Mouse (Mus musculus) limb, embryonic 14.5 days (tissue): ENCODE results near the gene Lrig1. TPM values are rescaled to one million over a fixed set of nuclear protein-coding genes. Genes with fewer than 3 reads are reported as not detected.

Experiments used
- ATAC-seq: fragments of 200-750 bp; cut with Nextera tagmentation; 2 replicates; pipeline ENCODE4 v1.8.0; 2017; ENCODE audit warnings: low read depth, moderate number of reproducible peaks, moderate TSS enrichment; ENCODE audit not compliant: low FRiP score
- DNase-seq: peaks from one replicate; pipeline ENCODE4 v3.0.0-alpha.2; 2015; ENCODE audit warnings: low spot score
- H3K27ac ChIP-seq: fragments of 300-500 bp; sonication (generic); replicated peaks from 2 replicates; pipeline ENCODE4 v1.5.1; 2014; ENCODE audit warnings: low read depth, mild to moderate bottlenecking, low read length, moderate library complexity, mixed read lengths
- H3K27me3 ChIP-seq: fragments of 300-500 bp; sonication (generic); 2 replicates; pipeline ENCODE4 v1.6.1; 2014; ENCODE audit warnings: low read length, mixed read lengths; ENCODE audit not compliant: control insufficient read depth, insufficient read depth
- H3K36me3 ChIP-seq: fragments of 300-500 bp; sonication (generic); 2 replicates; pipeline ENCODE4 v1.6.1; 2014; ENCODE audit warnings: mild to moderate bottlenecking, low read length, moderate library complexity, mixed read lengths; ENCODE audit not compliant: control insufficient read depth, insufficient read depth
- H3K4me1 ChIP-seq: fragments of 300-500 bp; sonication (generic); 2 replicates; pipeline ENCODE4 v1.6.1; 2014; ENCODE audit warnings: antibody characterized with exemption, low read length, mixed read lengths; ENCODE audit not compliant: control insufficient read depth, insufficient read depth
- H3K4me2 ChIP-seq: fragments of 300-500 bp; sonication (generic); replicated peaks from 2 replicates; pipeline ENCODE4 v1.6.1; 2014; ENCODE audit warnings: low read depth, mild to moderate bottlenecking, low read length, moderate library complexity; ENCODE audit not compliant: severe bottlenecking
- H3K4me3 ChIP-seq: fragments of 300-500 bp; sonication (generic); replicated peaks from 2 replicates; pipeline ENCODE4 v1.5.1; 2014; ENCODE audit warnings: low read length
- H3K9ac ChIP-seq: fragments of 300-500 bp; sonication (generic); 2 replicates; pipeline ENCODE4 v1.6.1; 2014; ENCODE audit warnings: mild to moderate bottlenecking, low read depth, low read length, moderate library complexity; ENCODE audit not compliant: severe bottlenecking
- H3K9me3 ChIP-seq: fragments of 300-500 bp; sonication (generic); 2 replicates; pipeline ENCODE4 v1.6.1; 2016; ENCODE audit warnings: low read length; ENCODE audit not compliant: control insufficient read depth
- POLR2A ChIP-seq: fragments of 200-500 bp; IDR thresholded peaks from 2 replicates; pipeline ENCODE4 v1.8.0; 2012; ENCODE audit warnings: inconsistent platforms, mild to moderate bottlenecking, moderate library complexity, borderline replicate concordance; ENCODE audit not compliant: insufficient read depth, insufficient read length; ENCODE audit errors: extremely low read depth
- WGBS: fragments of 180-500 bp; shearing (Covaris S2); extraction: QIAGEN DNeasy Blood & Tissue Kit; methylation state at CpG from one replicate; pipeline ENCODE4 v1.1.7; 2014; 5-methylcytosine and 5-hydroxymethylcytosine counted together
- polyA plus RNA-seq, 2 experiments: library from polyadenylated mRNA; depleted of rRNA in 1 of 2; stranded (reverse) in 1 of 2; unstranded in 1 of 2; fragments of >200 nt; fragmentation: Nextera tagmentation in 1 of 2; extraction: Ambion mirVana in 1 of 2; gene quantifications; 2 replicates each; pipeline versions ENCODE4 v1.2.1 to v1.2.3; 2012 to 2014

Lrig1 gene
- polyA plus RNA-seq, 2 experiments, result 35.1 to 49.4 TPM

- H3K4me2 ChIP-seq, result no peak overlapping the region
- no peak for ATAC-seq
- WGBS, result 66% methylated on average over 7 of the region's 7 CpGs
These were observed 68.7 kb downstream of the Lrig1 start for GRCm38 (mm10) chr6:94631051-94631778.

GRCm38 (mm10) chr6:94628787-94629186 lies 71.2 kb downstream of the Lrig1 start:
- no peaks in the 10 kb centered on the region for H3K27me3 ChIP-seq
- peaks cover 30% of the 10 kb centered on the region for H3K36me3 ChIP-seq
- DNase-seq (no peak), ATAC-seq (no peak)
- TF ChIP-seq POLR2A, result no peak
- H3K4me1 ChIP-seq, result peaks cover 45% of the 10 kb centered on the region
- no peak overlapping the region for H3K4me2 ChIP-seq
- no peaks in the 10 kb centered on the region for H3K9me3 ChIP-seq
- H3K4me3 ChIP-seq, result no peak overlapping the region
- no peak overlapping the region for H3K27ac ChIP-seq
- 62% methylated on average over 6 of the region's 6 CpGs for WGBS
- H3K9ac ChIP-seq, result no peak overlapping the region

More at GRCm38 (mm10) chr6:94631051-94631778, 68.7 kb downstream of the Lrig1 start:
- DNase-seq, result no peak
- no peaks in the 10 kb centered on the region for H3K27me3 ChIP-seq
- TF ChIP-seq POLR2A, result no peak
- no peak overlapping the region for H3K27ac ChIP-seq
- no peak overlapping the region for H3K4me3 ChIP-seq
- H3K9ac ChIP-seq, result no peak overlapping the region
- H3K4me1 ChIP-seq, result peaks cover 41% of the 10 kb centered on the region
- H3K9me3 ChIP-seq, result no peaks in the 10 kb centered on the region
- H3K36me3 ChIP-seq, result peaks cover 8% of the 10 kb centered on the region

- Histone ChIP-seq H3K4me1 (peaks cover 43% of the 10 kb centered on the region), H3K27me3 (no peaks in the 10 kb centered on the region), H3K9ac (no peak overlapping the region), H3K27ac (no peak overlapping the region), H3K4me2 (no peak overlapping the region), H3K4me3 (no peak overlapping the region), H3K9me3 (no peaks in the 10 kb centered on the region), H3K36me3 (peaks cover 37% of the 10 kb centered on the region)
- TF ChIP-seq POLR2A, result no peak
- WGBS, result 11% methylated on average over 15 of the region's 15 CpGs
- DNase-seq (peak; percentile 31), ATAC-seq (peak; percentile 56)
These were observed 72.0 kb downstream of the Lrig1 start for GRCm38 (mm10) chr6:94627714-94628595.

GRCm38 (mm10) chr6:94626807-94627206 lies 73.2 kb downstream of the Lrig1 start:
- peaks cover 38% of the 10 kb centered on the region for H3K4me1 ChIP-seq

GRCm38 (mm10) chr6:94625896-94626295 lies 74.1 kb downstream of the Lrig1 start:
- no peak for TF ChIP-seq POLR2A
- Histone ChIP-seq H3K4me1 (peaks cover 35% of the 10 kb centered on the region), H3K4me3 (no peak overlapping the region), H3K9ac (no peak overlapping the region), H3K36me3 (peaks cover 57% of the 10 kb centered on the region), H3K27ac (no peak overlapping the region), H3K27me3 (no peaks in the 10 kb centered on the region), H3K4me2 (no peak overlapping the region), H3K9me3 (no peaks in the 10 kb centered on the region)
- no peak for DNase-seq
- 44% methylated on average over 5 of the region's 5 CpGs for WGBS
- peak; percentile 24; the same call in 1 of the 2 replicates for ATAC-seq

More at GRCm38 (mm10) chr6:94626807-94627206, 73.2 kb downstream of the Lrig1 start:
- H3K9me3 ChIP-seq, result no peaks in the 10 kb centered on the region
- no peak for TF ChIP-seq POLR2A
- H3K27ac ChIP-seq, result no peak overlapping the region
- peaks cover 48% of the 10 kb centered on the region for H3K36me3 ChIP-seq
- H3K27me3 ChIP-seq, result no peaks in the 10 kb centered on the region
- no peak overlapping the region for H3K9ac ChIP-seq
- H3K4me2 ChIP-seq, result no peak overlapping the region
- no peak overlapping the region for H3K4me3 ChIP-seq
- WGBS, result 5% methylated on average over 2 of the region's 2 CpGs
- ATAC-seq, result no peak
- DNase-seq, result no peak
